Mouse (Mus musculus) heart, adult 2 months (tissue): ENCODE data around the gene Apaf1.

ENCODE experiments used
- CTCF ChIP-seq: fragments of 200-600 bp; IDR thresholded peaks from 2 replicates; pipeline ENCODE4 v1.8.1; 2022; ENCODE audit warnings: antibody characterized with exemption, mild to moderate bottlenecking, moderate library complexity
- EP300 ChIP-seq: fragments of 200-500 bp; IDR thresholded peaks from 2 replicates; pipeline ENCODE4 v1.6.1; 2011; ENCODE audit warnings: low read depth, low read length, control low read depth; ENCODE audit not compliant: insufficient read depth

DNA sequence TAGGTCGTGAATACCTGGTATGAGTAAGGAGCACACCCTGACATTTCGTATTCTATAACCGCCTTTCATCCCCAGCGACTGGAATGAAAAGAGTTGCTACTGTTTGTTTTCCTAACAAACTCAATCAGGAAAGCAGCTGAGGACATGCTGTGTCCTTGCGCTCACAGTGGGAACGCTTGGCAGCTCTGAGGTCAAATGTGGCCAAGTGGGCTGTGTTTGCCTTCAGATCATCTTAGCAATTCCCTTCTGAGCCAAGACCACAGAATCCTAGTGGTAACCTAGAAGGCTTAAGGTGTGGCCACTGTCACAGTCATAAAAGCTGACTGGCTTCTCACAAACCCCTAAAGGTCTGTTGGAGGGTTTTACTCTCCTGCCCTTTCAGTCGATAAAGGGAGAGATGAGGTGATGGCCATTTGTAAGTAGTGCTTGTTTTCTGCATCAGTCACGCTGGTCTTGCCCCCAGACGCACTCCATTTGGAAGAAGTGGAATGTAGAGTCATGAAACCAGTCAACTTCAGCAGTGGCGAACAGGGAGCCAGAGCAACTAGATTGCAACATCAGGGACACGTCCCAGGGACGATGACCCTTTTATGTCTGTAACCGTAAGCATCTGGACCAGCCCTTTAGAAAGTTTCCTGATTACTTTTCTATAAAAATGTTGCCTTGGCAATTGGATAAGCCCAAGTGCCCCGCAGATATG, 140.4 kb downstream of the Apaf1 start:
- TF ChIP-seq EP300, result no peak
- no peak for TF ChIP-seq CTCF
